Mouse (Mus musculus): ENCODE measurements around the gene Dolpp1.
A peak's percentile ranks its signal among the peaks of the same experiment; 100 is the strongest.

Gene Dolpp1

DNA sequence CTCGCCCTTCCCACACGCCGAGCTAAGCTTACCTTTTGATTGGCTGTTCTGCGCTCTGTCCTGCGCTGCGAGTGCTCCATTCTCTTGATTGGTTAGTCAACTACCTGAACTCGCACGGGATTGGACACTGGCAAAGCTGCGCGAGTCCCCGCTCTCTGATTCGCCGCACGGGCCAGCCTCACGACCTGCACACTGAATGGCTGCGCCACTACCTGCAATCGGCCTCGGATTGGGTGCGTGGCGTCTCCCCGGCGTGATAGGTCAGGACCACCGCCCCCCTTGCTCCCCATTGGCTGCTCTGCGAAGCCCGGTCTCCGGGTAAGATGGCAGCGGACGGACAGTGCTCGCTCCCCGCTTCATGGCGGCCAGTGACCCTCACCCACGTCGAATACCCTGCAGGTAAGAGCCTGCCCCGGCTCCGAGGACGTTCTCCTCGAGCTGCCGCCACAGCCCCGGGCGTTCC lies at the start of gene Dolpp1:
Dolpp1 (plus strand) TSS at position 141 of the 463 bp plus-strand sequence.
- DNase-seq: peak; percentile 98

DNA sequence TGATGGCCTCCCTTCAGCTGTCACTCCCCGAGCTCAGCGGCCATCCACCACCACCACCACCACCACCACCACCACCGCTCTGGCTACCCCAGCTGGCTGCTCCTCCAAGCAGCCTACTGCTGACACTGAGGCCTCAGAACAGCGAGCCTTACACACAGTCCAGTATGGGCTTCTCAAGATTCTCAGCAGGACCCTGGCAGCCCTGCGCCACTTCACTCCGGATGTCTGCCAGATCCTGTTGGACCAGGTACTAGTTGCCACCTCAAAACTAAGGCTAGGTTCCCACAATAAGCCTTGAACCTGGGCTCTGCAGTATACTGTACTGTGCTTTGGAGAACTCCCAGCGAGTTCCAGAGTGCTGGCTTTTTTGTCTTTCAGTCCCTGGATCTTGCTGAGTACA lies 49.5 kb upstream of the Dolpp1 start:
- DNase-seq: no peak

DNA sequence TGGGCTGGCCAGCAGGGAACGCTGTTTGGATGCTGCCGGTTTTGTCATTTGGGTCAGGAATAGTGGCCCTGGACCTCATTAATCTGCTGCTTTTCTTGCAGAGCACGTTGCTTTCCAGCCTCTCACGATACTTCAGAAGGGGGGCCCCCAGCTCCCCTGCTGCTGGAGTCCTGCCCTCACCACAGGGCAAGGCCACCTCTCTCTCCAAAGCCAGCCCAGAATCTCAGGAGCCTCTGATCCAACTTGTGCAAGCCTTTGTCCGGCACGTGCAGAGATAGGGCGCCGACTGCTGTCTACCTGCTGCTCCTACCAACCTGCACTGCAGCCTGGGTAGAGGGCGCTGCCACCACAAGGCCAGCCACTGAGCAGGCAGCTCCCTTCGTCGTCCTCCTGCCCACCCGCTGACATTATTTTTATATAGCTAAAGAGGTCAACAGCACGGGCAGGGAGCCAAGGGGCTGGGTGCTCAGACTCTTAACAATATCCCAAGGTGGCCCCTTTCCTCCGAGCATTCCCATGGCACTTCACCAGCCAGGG lies 48.4 kb upstream of the Dolpp1 start:
- no peak for DNase-seq

DNA sequence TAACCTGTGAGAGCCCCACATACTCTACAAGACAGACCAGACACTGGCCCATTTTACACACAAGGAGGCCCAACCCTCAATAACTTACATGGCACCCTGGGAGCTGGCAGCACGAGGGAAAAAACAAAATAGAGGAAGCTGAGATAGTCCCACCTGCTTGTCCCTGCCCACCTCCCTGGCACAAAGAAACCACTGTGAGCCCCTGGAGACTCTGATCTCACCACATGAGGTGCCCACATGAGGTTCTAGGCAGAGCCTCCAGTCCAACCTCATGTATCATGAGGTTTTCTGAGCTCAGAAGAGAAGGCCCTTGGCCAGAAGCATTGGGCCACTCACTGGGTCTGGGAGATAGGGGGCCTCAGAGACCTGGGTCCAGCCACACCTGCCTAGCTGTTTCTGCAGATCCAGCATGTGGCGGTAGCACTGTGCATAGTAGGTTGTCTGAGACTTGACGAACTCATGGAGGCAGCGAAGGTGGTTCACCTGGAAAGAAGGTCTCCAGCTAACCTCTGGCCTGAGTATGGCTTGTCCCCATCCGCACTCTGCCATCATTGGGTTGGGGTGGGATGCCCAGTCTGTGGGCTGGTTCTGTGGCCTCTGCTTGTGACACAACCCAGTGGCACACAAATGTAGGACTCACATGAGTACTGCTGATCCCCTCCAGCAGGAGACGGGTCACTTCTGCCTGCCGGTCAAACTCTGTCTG lies 45.9 kb upstream of the Dolpp1 start:
- no peak for DNase-seq

DNA sequence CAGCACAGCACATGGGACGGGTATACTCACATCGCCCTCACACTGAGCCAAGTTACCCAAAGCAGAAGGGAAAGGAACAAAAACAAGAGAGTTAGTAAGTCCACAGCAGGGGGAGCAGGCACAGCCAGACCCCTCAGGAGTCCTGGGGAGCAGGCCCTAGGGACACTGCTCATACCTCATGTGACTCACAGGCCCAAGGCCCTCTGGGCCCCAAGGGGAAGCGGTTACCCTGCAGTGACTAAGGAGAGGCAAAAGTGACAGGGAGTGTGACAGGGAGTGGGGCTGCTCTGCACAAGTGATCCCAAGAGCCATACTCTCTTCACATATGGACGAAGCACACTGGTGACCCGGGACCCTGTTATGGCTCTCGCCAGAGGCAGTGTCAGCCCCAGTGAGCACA lies 42.9 kb upstream of the Dolpp1 start:
- no peak for DNase-seq

DNA sequence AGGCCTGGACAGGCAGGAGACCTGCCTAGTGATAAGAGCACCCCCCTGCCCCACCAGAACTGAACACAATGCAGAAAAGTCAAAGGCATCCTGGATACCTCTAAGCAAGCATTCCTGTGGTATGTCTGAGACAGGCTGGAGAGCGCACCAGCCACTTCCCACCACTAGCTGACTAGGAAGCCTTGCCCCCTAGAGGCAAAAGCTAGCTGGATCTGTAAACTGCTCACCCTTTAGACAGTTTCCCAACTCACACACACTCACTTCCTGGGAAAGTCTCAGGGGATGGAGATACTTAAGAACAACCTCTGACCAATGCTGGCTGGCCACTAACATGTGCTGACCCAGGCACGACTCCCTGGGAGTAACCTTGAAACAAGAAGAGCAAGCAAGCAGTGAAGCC lies 40.9 kb upstream of the Dolpp1 start:
- DNase-seq: peak; percentile 16

DNA sequence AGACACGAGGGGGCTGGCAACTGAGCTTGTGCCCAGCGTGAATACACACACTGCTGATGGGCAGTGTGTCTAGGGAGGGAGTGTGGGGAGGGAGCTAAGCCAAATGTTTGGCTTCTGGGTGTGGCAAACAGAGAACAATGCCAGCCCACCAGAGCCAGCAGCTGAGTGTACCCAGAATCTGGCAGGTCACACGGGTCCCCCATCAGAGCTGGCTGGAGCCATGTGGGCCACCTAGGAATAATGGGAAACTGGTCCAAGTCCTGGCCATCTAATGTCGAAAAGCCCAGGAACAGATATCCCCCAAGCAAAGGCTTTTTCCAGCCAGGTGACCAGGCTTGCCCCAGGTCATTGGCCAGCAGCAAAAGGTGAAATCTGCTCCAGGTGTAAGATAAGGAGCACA lies 36.2 kb upstream of the Dolpp1 start:
- DNase-seq: no peak

DNA sequence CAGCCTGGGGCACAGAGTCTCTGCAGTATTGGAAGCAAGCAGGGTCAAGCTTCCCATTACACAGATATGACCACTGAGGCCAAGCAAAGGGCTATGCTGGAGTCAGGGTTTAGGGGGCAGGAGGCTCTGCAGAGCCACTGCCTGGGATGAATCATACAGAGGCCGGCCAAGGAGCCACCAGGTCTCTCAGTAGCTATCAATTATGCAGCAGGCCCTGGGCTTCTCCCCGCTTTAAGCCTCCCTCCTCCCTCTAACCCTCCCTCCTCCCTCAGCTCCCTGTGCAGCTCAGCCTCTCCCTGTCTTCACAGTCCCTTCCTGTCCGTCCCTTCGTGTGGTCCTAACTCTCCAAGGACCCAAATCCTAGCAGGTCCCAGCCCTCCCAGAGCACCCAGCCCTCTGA lies 35.8 kb upstream of the Dolpp1 start:
- DNase-seq: no peak

DNA sequence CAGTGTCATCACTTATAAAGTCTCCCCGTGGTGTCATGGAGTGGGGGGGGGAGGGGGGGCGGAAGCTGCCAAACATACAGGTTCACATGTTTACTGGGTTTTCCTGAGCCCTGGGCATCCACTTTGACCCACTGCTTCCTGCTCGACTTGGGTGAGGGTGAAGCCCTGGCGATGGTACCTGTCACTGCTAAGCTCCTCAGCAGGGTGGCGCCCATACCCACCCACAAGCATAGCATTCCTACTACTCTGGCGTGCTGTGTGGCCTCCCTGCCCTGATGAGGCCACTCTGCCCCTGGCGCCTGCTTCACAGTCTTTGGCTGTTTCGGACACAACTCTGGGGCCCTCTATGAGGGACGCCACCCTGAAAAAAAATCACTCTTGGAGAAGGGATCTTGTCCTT lies 35.1 kb upstream of the Dolpp1 start:
- no peak for DNase-seq

DNA sequence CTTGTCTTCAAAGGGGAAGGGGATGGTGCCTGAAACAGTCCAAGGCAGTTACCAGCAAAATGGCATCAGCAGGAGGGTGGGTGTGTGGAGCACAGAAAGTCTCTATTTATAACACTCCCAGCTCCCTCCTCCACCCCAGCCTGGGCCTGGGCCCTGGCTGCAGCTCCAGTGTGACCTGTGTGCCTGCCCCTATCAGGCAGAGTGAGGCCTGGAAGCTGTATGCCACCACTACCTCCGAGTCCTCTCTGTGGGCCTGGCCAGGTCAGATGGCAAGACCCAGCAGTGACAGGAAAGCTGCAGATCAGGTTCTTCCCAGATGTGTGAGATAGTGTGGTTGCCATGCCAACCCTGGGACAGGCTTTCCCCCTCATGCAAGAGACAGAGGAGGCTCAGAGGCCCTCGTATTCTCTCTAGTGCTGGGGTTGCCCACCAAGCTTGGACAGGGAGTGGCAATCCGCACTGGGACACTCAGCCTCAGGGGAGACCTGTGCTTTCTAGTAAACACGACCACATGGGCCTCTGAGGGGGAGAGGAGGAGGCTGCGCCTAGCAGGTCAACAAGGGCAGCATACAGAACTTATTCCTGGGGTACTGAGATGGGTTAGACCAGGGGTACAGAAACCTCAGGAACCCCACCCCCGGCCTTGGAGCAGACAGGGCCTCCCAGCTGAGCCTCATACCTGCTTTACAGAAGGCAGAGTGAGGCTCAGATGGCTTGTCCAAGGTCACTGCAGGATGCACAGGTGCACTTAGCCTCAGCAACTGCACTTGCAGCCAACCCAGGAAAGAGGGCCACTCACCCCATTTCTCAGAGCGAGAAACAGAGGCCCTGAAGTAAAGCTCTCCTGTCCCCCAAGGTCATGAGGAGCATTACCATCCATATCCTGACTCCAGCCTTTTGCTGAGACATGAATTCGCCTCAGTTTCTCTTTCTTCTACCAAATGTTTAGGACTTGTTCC lies 34.2 kb upstream of the Dolpp1 start:
- DNase-seq: peak; percentile 41

DNA sequence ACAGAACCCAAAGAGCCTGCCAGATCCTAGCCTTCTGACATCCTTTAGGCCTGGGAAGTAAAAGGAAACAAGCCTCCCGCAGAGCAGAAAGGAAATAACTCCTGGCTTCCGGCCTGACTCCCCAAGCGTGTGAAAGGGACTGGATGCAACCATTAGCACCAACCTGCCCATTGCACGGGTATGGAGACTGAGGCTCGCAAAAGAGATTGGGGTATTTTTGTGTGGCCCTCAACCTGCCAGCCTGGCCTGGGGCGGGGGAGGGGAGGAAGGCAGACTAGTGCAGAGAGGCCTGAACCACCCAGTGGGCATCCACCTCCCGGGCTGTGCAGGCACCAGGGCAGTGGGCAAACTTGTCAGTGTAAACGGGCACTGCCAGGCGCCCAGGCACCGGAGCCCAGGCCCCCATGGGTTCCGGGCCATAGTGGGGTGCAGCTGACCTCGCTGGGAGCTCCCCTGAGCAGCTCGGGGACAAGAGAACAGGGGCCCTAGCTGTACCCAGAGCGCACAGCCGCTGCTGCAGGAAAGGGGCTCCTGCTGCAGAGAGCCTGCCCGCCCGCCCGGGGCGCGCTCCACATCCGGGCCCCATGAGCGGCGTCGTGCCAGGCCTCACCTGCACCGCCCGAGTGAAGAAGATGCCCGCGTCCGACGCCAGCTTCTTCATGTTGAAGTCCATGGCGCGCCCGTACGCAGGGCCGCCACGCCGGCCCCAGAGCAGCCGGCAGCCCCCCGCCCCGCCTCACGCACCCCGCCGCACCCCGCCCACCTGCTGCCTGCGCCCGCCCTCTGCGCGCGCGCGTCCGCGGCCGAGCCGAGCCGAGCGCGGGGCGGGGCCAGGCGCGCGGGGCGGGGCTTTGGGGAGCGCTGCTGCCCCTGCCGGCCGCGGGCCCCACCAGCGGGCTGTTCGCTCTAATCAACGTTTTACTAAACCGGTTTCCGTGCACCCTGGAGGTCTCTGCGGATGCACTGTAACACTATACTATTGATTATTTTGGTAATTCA lies 33.2 kb upstream of the Dolpp1 start, which contains the start of gene Sh3glb2:
Sh3glb2 (minus strand) TSS at position 805 of the 999 bp plus-strand sequence.
- peak; percentile 96 for DNase-seq

DNA sequence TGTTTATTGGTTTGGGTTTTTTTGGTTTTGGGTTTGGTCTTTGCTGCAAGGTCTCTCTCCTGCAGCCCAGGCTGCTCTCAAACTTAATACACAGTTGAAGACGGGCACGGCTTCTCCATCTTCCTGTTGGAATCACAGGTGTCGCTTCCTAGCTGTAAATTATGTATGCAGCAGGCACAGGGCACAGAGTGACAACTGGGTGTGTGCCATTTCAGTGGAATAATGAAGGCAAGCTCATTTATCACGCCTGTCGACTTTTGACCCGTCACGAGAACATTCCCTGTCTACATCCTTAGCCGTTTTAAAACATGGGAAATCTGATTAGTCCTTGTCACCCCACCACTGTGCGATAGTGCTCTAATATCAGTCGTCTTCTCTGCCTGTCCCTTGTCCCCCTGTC lies 31.4 kb upstream of the Dolpp1 start:
- no peak for DNase-seq

DNA sequence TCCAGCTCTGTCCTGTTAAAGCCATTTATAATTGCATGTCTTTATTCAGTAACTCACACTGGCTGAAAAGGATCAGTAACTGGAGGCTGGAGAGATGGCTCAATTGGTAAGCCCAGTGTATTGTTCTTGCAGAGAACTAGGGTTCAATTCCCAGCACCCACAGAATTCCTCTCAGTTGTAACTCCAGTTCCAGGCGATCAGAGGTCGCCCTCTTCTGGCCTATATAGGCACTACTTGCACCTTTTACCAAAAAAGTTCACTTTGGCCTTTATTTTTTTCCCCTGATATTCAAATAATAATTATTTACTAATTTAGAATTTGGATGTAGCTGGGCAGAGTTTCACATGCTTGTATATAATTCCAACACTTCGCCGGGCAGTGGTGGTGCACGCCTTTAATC lies 29.2 kb upstream of the Dolpp1 start:
- DNase-seq: no peak

DNA sequence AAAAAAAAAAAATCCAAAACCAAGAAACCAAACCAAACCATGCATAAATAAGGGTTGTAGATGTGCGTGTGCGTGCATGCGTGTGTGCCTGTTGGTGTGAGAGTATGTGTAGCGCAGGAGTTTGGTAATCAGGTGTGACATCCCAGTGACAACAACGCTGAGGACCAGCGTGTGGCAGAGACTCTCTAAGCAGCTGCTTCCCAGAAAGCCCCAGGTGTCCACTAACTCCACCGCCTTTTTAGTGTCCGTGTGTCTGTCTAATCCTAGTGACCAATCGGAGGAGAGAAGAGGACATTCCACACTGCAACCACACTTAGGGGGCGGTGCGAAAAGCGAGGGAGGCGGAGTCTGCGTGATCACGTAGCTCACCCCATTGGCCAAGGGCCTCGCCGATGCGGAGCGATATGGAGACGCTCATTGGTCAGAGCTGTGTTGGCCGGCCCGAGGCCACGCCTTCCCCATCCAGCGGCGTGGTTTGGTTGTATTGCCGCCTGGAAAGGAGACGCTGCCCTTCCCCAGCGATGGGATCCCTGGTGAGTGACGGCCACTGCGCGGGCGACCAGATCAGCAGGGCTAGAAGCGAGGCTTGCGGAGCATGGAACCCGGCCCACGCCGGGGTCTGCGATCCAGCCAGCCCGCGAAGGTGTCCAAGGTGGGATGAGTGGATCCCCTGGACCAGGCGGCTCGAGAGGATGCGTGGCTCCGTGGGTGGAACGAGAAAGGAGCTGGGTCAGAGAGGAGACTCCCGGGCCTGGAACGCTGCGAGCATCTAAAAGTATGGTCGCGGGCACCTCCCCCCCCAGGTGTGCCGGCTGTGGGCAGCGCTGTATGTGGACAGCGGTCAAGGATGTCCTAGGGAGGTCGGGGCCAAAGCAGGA lies 28.0 kb upstream of the Dolpp1 start, which contains the start of gene Miga2:
Miga2 (plus strand) TSS at position 461 of the 878 bp plus-strand sequence.
- DNase-seq: peak; percentile 99

DNA sequence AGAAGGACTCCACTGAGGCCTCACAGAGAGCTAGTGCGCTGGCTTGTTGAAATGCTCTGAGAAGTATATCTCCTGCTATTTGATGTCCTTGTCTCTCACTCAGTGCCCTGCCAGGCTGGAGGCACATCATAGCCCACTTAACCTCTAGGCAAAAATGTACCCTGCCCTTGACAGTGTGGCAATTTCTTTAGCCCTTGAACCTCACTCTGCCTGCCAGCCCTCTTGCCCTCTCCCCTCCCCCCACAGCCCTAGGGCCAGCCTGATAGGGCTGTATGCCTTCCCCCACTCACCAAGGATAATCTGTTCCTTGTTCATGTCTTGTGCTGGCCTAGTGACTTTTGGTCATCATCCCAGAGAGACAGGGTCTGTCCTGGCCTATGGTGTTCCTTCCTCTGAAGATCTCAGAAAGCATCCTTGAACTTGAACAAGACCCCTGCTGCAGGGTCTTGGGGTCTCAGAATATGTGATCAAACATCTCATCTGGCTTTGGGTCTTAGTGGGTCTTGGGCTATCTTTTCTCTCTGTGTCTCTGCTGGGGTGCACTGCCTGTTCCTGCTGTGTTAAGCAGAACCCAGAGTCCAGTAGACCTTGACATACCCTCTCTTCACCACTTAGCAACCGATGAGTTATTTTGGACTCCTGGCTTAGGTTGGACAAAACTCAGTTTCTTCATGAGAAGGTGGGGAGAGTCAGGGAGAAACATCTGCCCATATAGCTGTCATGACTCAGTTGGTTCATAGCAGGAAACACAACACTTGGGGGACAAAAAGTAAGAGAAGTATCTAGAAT lies 26.6 kb upstream of the Dolpp1 start:
- DNase-seq: no peak

DNA sequence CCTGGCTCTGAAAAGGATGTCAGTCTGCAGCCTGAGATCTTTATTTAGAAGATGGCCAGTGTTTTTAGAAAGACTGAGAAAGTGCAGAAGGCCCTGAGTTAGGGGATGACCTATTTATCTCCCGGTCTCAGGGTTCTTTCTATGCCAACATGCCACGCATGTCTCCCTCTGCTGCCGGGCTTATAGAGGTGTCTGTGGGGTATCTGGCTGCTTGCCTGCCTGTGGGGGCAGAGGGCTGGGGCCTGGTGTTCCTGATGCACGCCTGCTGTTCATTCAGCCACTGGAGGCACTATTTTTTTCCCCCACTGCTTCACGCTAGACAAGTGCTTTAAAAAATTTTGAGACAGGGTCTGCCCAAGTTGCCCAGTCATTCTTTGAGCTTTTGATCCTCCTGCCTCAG lies 25.9 kb upstream of the Dolpp1 start:
- DNase-seq: no peak

DNA sequence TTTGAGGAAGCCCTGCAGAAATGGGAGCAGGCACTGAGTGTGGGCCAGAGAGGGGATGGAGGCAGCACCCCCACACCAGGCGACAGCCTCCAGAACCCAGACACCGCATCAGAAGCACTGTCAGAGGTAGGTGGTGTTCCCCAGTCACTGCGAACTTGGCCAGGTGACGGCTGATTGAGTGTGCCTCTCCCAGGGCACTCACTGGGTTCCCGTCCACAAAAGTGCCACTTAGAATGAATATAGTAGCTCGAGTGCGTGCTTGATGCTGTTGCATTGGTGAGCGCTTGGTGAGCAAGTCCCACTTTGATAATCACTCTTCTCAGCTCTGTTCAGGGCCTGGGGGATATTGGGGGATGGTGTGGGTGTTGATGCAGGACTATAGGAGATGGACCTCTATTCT lies 20.5 kb upstream of the Dolpp1 start:
- no peak for DNase-seq

DNA sequence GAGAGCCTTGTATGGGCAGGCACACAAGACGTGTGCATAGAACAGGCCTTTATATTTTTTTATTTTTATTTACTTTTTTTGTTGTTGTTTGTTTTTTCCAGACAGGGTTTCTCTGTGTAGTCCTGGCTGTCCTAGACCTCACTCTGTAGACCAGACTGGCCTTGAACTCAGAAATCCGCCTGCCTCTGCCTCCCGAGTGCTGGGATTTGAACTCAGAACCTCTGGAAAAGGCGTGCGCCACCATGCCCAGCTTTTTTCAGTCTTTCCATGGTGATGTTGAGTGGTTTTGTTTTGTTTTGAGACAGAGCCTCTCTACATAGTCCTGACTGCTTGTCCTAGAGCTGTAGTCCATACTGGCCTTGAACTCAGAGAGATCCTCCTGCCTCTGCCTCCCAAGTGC lies 19.3 kb upstream of the Dolpp1 start:
- DNase-seq: no peak

DNA sequence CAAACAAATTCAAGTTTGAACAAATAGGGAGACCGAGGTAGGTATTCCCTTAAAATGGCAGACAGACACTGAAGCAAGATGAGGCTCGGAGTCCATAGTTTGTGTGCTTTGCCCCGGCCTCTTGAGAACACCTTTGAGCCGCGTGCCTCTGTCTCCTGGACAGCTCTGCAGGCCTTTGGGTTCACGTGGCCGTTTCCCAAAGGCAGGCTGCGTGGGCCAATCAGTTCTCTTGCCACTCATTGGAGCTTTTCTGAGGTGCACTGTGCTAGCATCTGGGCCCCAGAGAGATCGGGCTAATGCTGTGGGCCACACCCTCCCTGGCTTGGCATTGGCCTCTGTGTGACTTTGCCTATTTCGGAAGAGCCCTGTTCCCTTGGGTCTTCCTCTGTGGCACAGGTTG lies 16.2 kb upstream of the Dolpp1 start:
- no peak for DNase-seq

DNA sequence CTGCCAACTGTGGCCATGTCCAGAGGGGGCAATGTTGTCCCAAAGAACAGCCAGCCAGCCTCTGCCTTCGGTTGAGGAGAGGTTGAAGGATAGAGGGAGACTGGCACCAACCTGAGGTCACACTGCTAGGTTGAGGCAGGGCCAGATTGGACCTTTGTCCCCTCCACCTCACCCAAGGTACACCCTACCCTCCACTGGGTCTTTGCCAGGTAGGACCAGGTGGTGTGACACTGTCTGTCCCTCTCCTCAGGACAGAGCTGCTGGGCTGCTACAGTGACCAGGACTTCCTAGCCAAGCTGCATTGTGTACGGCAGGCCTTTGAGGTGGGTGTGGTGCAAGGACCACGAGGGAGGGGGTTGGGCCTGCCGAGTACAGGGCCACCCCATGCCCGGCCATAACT lies 14.3 kb upstream of the Dolpp1 start:
- no peak for DNase-seq
